Mouse (Mus musculus): ENCODE results near the gene Selenbp2. TPM values are rescaled to one million over a fixed set of nuclear protein-coding genes. Genes with fewer than 3 reads are reported as not detected.
A peak's percentile ranks its signal among the peaks of the same experiment; 100 is the strongest.
"Not testable (repeated sequence)": the region's sequence is repeated elsewhere in the genome, so short reads cannot be mapped to it uniquely, and the experiment has no call there.

Selenbp2 gene
- polyA plus RNA-seq (2015; fragmentation: Nextera tagmentation; extraction: Ambion mirVana): 7.8 and 8.5 TPM in 2 replicates

DNA sequence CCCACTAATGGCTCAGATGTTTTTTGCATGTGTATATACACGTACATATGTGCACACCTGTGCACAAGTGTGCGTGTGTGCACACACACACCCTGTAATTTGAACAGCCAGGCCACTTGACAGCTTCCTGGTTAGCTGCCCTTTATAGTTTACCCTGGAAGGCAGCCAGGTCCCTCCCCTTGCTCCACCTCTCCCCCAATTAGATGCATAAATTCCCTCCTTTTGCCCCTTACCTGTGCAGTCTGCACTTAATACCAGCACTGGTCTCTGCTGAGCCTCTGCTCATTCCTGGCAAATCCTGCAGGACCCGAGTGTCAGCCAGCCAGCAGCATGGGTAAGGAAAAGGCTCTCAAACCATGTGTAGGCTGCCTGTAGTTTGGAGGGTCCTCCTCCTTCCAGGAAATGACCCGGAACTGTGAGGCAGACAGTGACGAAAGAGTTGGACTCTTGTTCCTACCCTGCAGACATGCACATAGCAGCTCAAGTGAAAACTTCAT lies at the start of gene Selenbp2:
Gene Selenbp2, plus strand, starts transcription at position 228 of the 497 bp plus-strand sequence.
- Histone ChIP-seq H3K36me3 (ENCODE audit: insufficient read depth, low read length) (no peaks in the 10 kb centered on the region), H3K4me3 (ENCODE audit: low read depth, low read length) (no peak within 1 kb of the TSS), H3K9me3 (ENCODE audit: low read length) (no peaks in the 10 kb centered on the region), H3K27ac (ENCODE audit: low read length) (no peak within 1 kb of the TSS), H3K4me1 (ENCODE audit: insufficient read depth, low read depth, low read length) (no peaks in the 10 kb centered on the region), H3K27me3 (replicated peaks; ENCODE audit: insufficient read depth, low read length) (no peaks in the 10 kb centered on the region), H3K9ac (replicated peaks; ENCODE audit: low read depth) (no peak within 1 kb of the TSS), H3K4me2 (replicated peaks; ENCODE audit: low read depth, low read length) (no peak within 1 kb of the TSS)
- DNase-seq (ENCODE audit: low spot score) (peak; percentile 70), ATAC-seq (peak; percentile 74)
- 15% methylated on average over 5 of the region's 5 CpGs for WGBS
- TF ChIP-seq CTCF (IDR thresholded peaks at IDR 0.05) (no peak), EP300 (IDR thresholded peaks at IDR 0.05) (no peak)

- Histone ChIP-seq H3K4me1 (ENCODE audit: insufficient read depth, low read depth, low read length) (no peaks in the 10 kb centered on the region; the same call in 1 of the 2 replicates), H3K27ac (ENCODE audit: low read length) (peak overlapping the region; percentile 91), H3K36me3 (ENCODE audit: insufficient read depth, low read length) (no peaks in the 10 kb centered on the region), H3K27me3 (replicated peaks; ENCODE audit: insufficient read depth, low read length) (no peaks in the 10 kb centered on the region), H3K9ac (replicated peaks; ENCODE audit: low read depth) (no peak overlapping the region), H3K4me3 (ENCODE audit: low read depth, low read length) (no peak overlapping the region), H3K4me2 (replicated peaks; ENCODE audit: low read depth, low read length) (no peak overlapping the region), H3K9me3 (ENCODE audit: low read length) (no peaks in the 10 kb centered on the region)
- peak; percentile 91 for ATAC-seq
- peak; percentile 94 for DNase-seq (ENCODE audit: low spot score)
- peak; percentile 92 for TF ChIP-seq EP300 (IDR thresholded peaks at IDR 0.05)
- TF ChIP-seq CTCF (IDR thresholded peaks at IDR 0.05): no peak
- WGBS: 18% methylated on average over 6 of the region's 6 CpGs
These were observed 44.4 kb upstream of the Selenbp2 start for GRCm38 (mm10) chr3:94648755-94649590.

- WGBS: 49% methylated on average over 7 of the region's 7 CpGs
- ATAC-seq: peak; percentile 86
- no peaks in the 10 kb centered on the region; the same call in 1 of the 2 replicates for H3K4me1 ChIP-seq (ENCODE audit: insufficient read depth, low read depth, low read length)
- no peak overlapping the region for H3K4me3 ChIP-seq (ENCODE audit: low read depth, low read length)
- H3K27ac ChIP-seq (ENCODE audit: low read length): peak overlapping the region; percentile 91
- no peak for TF ChIP-seq CTCF (IDR thresholded peaks at IDR 0.05)
- TF ChIP-seq EP300 (IDR thresholded peaks at IDR 0.05): peak; percentile 91
- peak; percentile 93 for DNase-seq (ENCODE audit: low spot score)
- H3K36me3 ChIP-seq (ENCODE audit: insufficient read depth, low read length): no peaks in the 10 kb centered on the region
- H3K9ac ChIP-seq (replicated peaks; ENCODE audit: low read depth): no peak overlapping the region
- H3K4me2 ChIP-seq (replicated peaks; ENCODE audit: low read depth, low read length): no peak overlapping the region
- H3K9me3 ChIP-seq (ENCODE audit: low read length): no peaks in the 10 kb centered on the region
- no peaks in the 10 kb centered on the region for H3K27me3 ChIP-seq (replicated peaks; ENCODE audit: insufficient read depth, low read length)
These were observed 42.9 kb upstream of the Selenbp2 start for GRCm38 (mm10) chr3:94650409-94650808.

DNA sequence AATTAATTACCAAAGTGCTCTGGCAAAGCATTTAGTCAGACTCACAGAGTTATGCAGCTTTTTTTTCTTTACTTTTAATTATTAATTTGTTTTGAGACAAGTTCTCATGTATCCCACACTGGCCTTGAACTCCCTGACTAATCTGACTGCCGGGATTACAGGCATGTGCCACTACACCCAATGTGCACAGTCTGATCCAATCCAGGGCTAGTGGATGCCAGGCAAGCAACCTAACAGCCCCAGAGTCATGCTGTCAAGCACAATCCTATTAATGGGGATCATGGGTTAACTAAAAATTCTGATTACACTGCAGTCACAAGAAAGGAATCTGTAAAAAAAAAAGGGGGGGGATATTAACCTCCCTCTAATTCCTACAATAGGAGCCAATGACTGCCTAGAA lies 39.4 kb upstream of the Selenbp2 start:
- H3K27ac ChIP-seq (ENCODE audit: low read length); ATAC-seq; DNase-seq (ENCODE audit: low spot score); H3K4me2 ChIP-seq (replicated peaks; ENCODE audit: low read depth, low read length); H3K9ac ChIP-seq (replicated peaks; ENCODE audit: low read depth); H3K27me3 ChIP-seq (replicated peaks; ENCODE audit: insufficient read depth, low read length); H3K9me3 ChIP-seq (ENCODE audit: low read length); H3K4me1 ChIP-seq (ENCODE audit: insufficient read depth, low read depth, low read length); H3K36me3 ChIP-seq (ENCODE audit: insufficient read depth, low read length); H3K4me3 ChIP-seq (ENCODE audit: low read depth, low read length): not testable (repeated sequence)
- WGBS: 63% methylated on average over 1 of the region's 1 CpGs

GRCm38 (mm10) chr3:94657852-94658739 lies 35.3 kb upstream of the Selenbp2 start:
- not testable (repeated sequence) for H3K9ac ChIP-seq (replicated peaks; ENCODE audit: low read depth); H3K9me3 ChIP-seq (ENCODE audit: low read length); H3K36me3 ChIP-seq (ENCODE audit: insufficient read depth, low read length); ATAC-seq; H3K4me1 ChIP-seq (ENCODE audit: insufficient read depth, low read depth, low read length); H3K27me3 ChIP-seq (replicated peaks; ENCODE audit: insufficient read depth, low read length)
- 5% methylated on average over 18 of the region's 47 CpGs for WGBS
- peak overlapping the region; percentile 66 for H3K27ac ChIP-seq (ENCODE audit: low read length)
- peak overlapping the region; percentile 38 for H3K4me3 ChIP-seq (ENCODE audit: low read depth, low read length)
- H3K4me2 ChIP-seq (replicated peaks; ENCODE audit: low read depth, low read length): peak overlapping the region; percentile 62
- DNase-seq (ENCODE audit: low spot score): peak; percentile 30

DNA sequence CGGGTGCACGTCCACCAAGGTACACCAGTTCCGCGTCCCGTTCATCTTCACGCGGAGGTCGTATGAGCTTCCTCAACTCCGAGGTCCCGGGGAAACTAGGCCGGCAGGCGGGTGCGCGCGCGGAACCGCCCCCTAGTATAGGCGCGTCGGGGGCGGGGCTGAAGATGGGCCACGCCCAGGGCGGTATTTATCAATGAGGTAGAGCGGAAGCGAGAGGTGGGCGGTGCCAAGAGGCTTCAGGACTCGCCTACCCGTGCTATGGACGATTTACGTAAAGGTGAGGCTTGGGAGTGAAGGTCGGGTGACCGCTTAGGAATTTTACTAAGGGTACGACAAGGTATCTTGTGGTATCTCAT lies 34.6 kb upstream of the Selenbp2 start, which contains the start of gene Tuft1:
Gene Tuft1, minus strand, starts transcription at position 133 of the 356 bp plus-strand sequence.
- H3K9me3 ChIP-seq (ENCODE audit: low read length); H3K4me1 ChIP-seq (ENCODE audit: insufficient read depth, low read depth, low read length); H3K36me3 ChIP-seq (ENCODE audit: insufficient read depth, low read length); H3K27me3 ChIP-seq (replicated peaks; ENCODE audit: insufficient read depth, low read length); DNase-seq (ENCODE audit: low spot score); H3K9ac ChIP-seq (replicated peaks; ENCODE audit: low read depth): not testable (repeated sequence)
- ATAC-seq: peak; percentile 94
- H3K27ac ChIP-seq (ENCODE audit: low read length): peak within 1 kb of the TSS; percentile 66
- H3K4me3 ChIP-seq (ENCODE audit: low read depth, low read length): peak within 1 kb of the TSS; percentile 38
- 0% methylated on average over 13 of the region's 33 CpGs for WGBS
- H3K4me2 ChIP-seq (replicated peaks; ENCODE audit: low read depth, low read length): peak within 1 kb of the TSS; percentile 62

All from lung, postnatal 0 days (tissue).